Mouse (Mus musculus) gastrocnemius, postnatal 4 days (tissue): Measurements from ENCODE around the gene Cdkl3. TPM values are rescaled to one million over a fixed set of nuclear protein-coding genes. Genes with fewer than 3 reads are reported as not detected.
A peak's percentile ranks its signal among the peaks of the same experiment; 100 is the strongest.
"Not testable (repeated sequence)": the region's sequence is repeated elsewhere in the genome, so short reads cannot be mapped to it uniquely, and the experiment has no call there.

Source experiments
- DNase-seq, 2 experiments: peaks; one replicate each; pipeline ENCODE4 v3.0.0; 2021 to 2022; ENCODE audit warnings: low spot score in 2 of 2, mixed read lengths in 2 of 2
- microRNA-seq: library from miRNA; unstranded; fragments of <30 nt; microRNA quantifications from one replicate; pipeline ENCODE4 v1.2.0, GENCODE M21; 2021
- total RNA-seq, 2 experiments: library from RNA; stranded (reverse); gene quantifications; 2 replicates each; pipeline ENCODE4 v1.2.3; 2021

Cdkl3 gene
- total RNA-seq, 2 experiments from 2014 or later, result 11.1 to 14.0 TPM

- no peak for DNase-seq
Observed at GRCm38 (mm10) chr11:52115479-52115878, 111.5 kb downstream of the Cdkl3 start.

- DNase-seq, result not testable (repeated sequence)
Observed at GRCm38 (mm10) chr11:52116117-52116516, 112.1 kb downstream of the Cdkl3 start.

DNA sequence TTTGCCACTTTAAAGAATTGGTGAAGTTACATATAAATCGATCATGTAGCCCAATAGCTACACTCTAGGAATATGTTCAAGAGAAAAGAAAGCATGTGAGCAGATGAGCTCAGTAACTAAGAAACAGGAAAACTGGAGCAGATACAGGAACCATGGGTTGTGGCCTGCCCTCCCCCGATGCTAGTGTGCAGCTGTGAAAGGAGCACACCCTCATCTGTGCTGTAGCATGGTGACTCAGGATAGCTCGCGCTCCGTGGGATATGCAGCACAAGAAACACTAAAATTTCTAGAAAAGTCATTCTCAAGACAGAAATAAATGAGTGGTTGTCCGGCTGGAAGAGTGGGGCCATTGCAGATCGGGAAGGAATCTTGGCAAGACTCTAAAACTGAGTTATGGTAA lies 113.1 kb downstream of the Cdkl3 start:
- DNase-seq, result no peak

- not testable (repeated sequence) for DNase-seq
Observed at GRCm38 (mm10) chr11:52120415-52120814, 116.4 kb downstream of the Cdkl3 start.

GRCm38 (mm10) chr11:52122045-52122444 lies 118.0 kb downstream of the Cdkl3 start:
- DNase-seq, result no peak

DNA sequence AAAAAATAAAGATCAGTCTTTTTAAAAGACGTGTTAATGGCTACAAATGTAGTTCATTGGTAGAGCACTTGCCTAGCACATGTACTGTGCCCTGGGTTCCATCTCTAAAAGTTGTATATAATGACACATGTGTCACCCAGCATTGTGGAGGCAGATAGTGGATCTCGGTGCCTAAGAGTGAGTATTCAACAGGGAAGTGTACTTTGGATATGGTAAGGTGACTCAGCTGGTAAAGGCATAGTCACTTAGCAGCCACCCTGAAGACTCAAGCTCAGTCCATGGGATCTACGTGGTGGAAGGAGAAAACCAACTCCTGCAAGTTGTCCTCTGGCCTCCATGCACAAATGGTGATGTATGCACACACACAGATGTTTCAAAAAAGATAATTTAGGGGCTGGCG lies 120.4 kb downstream of the Cdkl3 start:
- DNase-seq, result no peak

DNA sequence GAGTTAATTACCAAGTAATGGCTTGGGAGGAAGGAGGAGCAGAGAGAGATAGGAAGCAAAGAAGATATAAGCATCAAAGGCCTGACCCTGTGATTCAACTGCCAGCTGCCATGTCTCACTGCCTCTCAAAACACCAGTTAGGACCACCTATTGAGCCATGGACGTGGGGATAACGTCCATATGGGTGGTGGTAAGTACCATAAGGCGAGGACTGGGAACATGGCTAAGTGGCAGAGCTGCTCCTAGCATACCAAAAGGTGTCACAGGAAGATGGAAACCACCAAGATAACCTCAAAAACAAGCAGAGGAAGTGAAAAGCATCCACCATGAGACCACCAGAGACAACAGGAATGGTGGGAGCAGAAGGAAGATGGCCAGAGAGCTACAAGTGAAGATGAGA lies 123.1 kb downstream of the Cdkl3 start:
- no peak for DNase-seq

- no peak for DNase-seq
Observed at GRCm38 (mm10) chr11:52127760-52128159, 123.7 kb downstream of the Cdkl3 start.

GRCm38 (mm10) chr11:52128316-52129061 lies 124.5 kb downstream of the Cdkl3 start:
- DNase-seq, result no peak

DNA sequence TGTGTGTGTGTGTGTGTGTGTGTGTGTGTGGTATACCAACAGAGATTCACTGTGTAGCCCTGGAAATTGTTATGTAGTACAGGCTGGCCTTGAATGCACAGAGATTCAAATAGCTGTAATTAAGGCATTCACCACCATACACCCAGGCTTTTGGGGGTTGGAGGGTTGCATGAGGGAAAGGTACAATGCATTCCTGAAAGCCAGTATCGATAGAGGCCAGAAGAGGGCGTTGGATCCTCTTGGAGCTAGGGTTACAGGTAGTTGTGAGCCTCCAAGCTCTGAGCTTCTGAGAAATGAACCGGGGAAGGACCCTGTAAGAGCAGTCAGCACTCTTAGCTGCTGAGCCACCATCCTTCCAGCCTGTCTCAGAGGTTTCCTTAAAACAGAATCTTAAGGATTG lies 125.2 kb downstream of the Cdkl3 start:
- DNase-seq, result no peak

- no peak for DNase-seq
Observed at GRCm38 (mm10) chr11:52129621-52130450, 125.8 kb downstream of the Cdkl3 start.

GRCm38 (mm10) chr11:52130451-52131068 lies 126.5 kb downstream of the Cdkl3 start:
- DNase-seq, result no peak

Small RNAs within 50 kb of the gene (microRNA-seq; reads per million reads assigned to microRNA genes)
- not detected for gene Gm24157
- gene Mir3061, result 2.1 reads per million, percentile 2 among the genes with 10 or more reads in this experiment

Other genes with a start within 250 kb of the Cdkl3 start
- 10 to 100 TPM; 23.4 to 28.3 TPM for gene Sec24a, start 240.6 kb upstream of the Cdkl3 start, total RNA-seq
- gene Sar1b, start 240.5 kb upstream of the Cdkl3 start, total RNA-seq, result 10 to 100 TPM; 68.2 to 70.9 TPM
- gene Jade2, start 146.6 kb upstream of the Cdkl3 start, total RNA-seq, result 1 to 10 TPM; 2.1 to 2.2 TPM
- gene Cdkn2aipnl, start 36.6 kb upstream of the Cdkl3 start, total RNA-seq, result 10 to 100 TPM; 25.7 to 26.7 TPM
- 100 to 1,000 TPM; 190 to 225 TPM for gene Ube2b, start 3.5 kb upstream of the Cdkl3 start, total RNA-seq
- 10 to 100 TPM; 57.7 to 64.9 TPM for gene Ppp2ca, start 94.5 kb downstream of the Cdkl3 start, total RNA-seq
- not detected for gene Olfr1373, start 141.3 kb downstream of the Cdkl3 start, total RNA-seq
- not detected for gene Olfr1371, start 209.8 kb downstream of the Cdkl3 start, total RNA-seq
- gene Skp1a, start 227.8 kb downstream of the Cdkl3 start, total RNA-seq, result 100 to 1,000 TPM; 234 to 243 TPM